Mouse (Mus musculus) CH12.LX (cell line): Measurements from ENCODE around the gene Golga4. TPM values are rescaled to one million over a fixed set of nuclear protein-coding genes. Genes with fewer than 3 reads are reported as not detected.

Experiments used
- DNase-seq: peaks from one replicate; pipeline ENCODE4 v3.0.0-alpha.2; 2013; ENCODE audit errors: extremely low read depth
- H3K27ac ChIP-seq: 2 replicates; pipeline ENCODE4 v1.5.1; 2012; ENCODE audit warnings: low read depth, mild to moderate bottlenecking, control low read depth, moderate library complexity; ENCODE audit not compliant: insufficient read depth
- H3K27me3 ChIP-seq: replicated peaks from 2 replicates; pipeline ENCODE3; 2012; ENCODE audit warnings: inconsistent platforms
- H3K36me3 ChIP-seq, 2 experiments: replicated peaks in 1 of 2; 2 replicates each; pipeline versions ENCODE3 to v1.6.1; 2012; ENCODE audit warnings: inconsistent platforms in 1 of 2, low read length in 1 of 2, mild to moderate bottlenecking in 1 of 2, mixed read lengths in 1 of 2, moderate library complexity in 1 of 2; ENCODE audit not compliant: control insufficient read depth in 1 of 2, insufficient read depth in 1 of 2
- H3K4me1 ChIP-seq, 2 experiments: 2 replicates each; pipeline ENCODE4 v1.6.1; 2012; ENCODE audit warnings: inconsistent platforms in 1 of 2, moderate library complexity in 1 of 2; ENCODE audit not compliant: insufficient read depth in 2 of 2, control insufficient read depth in 1 of 2
- H3K4me2 ChIP-seq: 2 replicates; pipeline ENCODE4 v1.6.1; 2012; ENCODE audit warnings: low read depth, mild to moderate bottlenecking, control low read depth; ENCODE audit not compliant: poor library complexity, insufficient read depth, severe bottlenecking
- H3K4me3 ChIP-seq, 3 experiments: fragments of 150-350 bp in 1 of 3; sonication (generic) in 1 of 3; replicated peaks in 1 of 3; 2 replicates each; pipeline versions ENCODE3 to v1.5.1; 2011 to 2012; ENCODE audit warnings: low read depth in 2 of 3, low read length in 2 of 3, mild to moderate bottlenecking in 2 of 3, moderate library complexity in 2 of 3, control low read depth in 1 of 3, improper control_type of control experiment in 1 of 3, inconsistent platforms in 1 of 3, mixed read lengths in 1 of 3; ENCODE audit not compliant: poor library complexity in 1 of 3
- H3K79me2 ChIP-seq: replicated peaks from 2 replicates; pipeline ENCODE4 v1.6.1; 2012; ENCODE audit warnings: mild to moderate bottlenecking, moderate library complexity; ENCODE audit not compliant: control insufficient read depth, poor library complexity, insufficient read depth, severe bottlenecking; ENCODE audit errors: extremely low read depth
- H3K9ac ChIP-seq: 2 replicates; pipeline ENCODE4 v1.6.1; 2012; ENCODE audit warnings: low read depth, mild to moderate bottlenecking, control low read depth, moderate library complexity; ENCODE audit not compliant: insufficient read depth
- H3K9me3 ChIP-seq: replicated peaks from 2 replicates; pipeline ENCODE3; 2012; ENCODE audit warnings: low read length, inconsistent platforms, mixed read lengths
- CHD1 ChIP-seq: IDR thresholded peaks from 2 replicates; pipeline ENCODE4 v1.6.1; 2012; ENCODE audit warnings: low read depth, low read length, improper control_type of control experiment, inconsistent platforms
- CHD2 ChIP-seq: IDR thresholded peaks from 2 replicates; pipeline ENCODE4 v1.6.1; 2011; ENCODE audit warnings: low read length, improper control_type of control experiment
- CTCF ChIP-seq, 2 experiments: IDR thresholded peaks in 1 of 2; conservative IDR thresholded peaks in 1 of 2; 2 replicates each; pipeline ENCODE4 v1.5.1; 2011 to 2012; ENCODE audit warnings: low read depth in 2 of 2, low read length in 2 of 2, improper control_type of control experiment in 1 of 2, inconsistent platforms in 1 of 2, mild to moderate bottlenecking in 1 of 2, moderate library complexity in 1 of 2
- E2F4 ChIP-seq: IDR thresholded peaks from 2 replicates; pipeline ENCODE4 v1.6.1; 2011; ENCODE audit warnings: low read depth, low read length, improper control_type of control experiment; ENCODE audit not compliant: insufficient replicate concordance
- EP300 ChIP-seq: IDR thresholded peaks from 2 replicates; pipeline ENCODE4 v1.6.1; 2011; ENCODE audit warnings: low read length, improper control_type of control experiment
- ETS1 ChIP-seq: conservative IDR thresholded peaks from 2 replicates; pipeline ENCODE4 v1.6.1; 2012; ENCODE audit warnings: low read depth, mild to moderate bottlenecking, inconsistent platforms, low read length, improper control_type of control experiment, moderate library complexity
- GABPA ChIP-seq: IDR thresholded peaks from 2 replicates; pipeline ENCODE4 v1.6.1; 2012; ENCODE audit warnings: low read depth, low read length, improper control_type of control experiment, inconsistent platforms; ENCODE audit not compliant: insufficient replicate concordance
- JUN ChIP-seq: IDR thresholded peaks from 2 replicates; pipeline ENCODE4 v1.6.1; 2011; ENCODE audit warnings: low read depth, mild to moderate bottlenecking, low read length, improper control_type of control experiment, moderate library complexity; ENCODE audit not compliant: insufficient read depth
- JUND ChIP-seq: conservative IDR thresholded peaks from 2 replicates; pipeline ENCODE4 v1.6.1; 2011; ENCODE audit warnings: low read depth, low read length, improper control_type of control experiment
- MAFK ChIP-seq: IDR thresholded peaks from 2 replicates; pipeline ENCODE4 v1.6.1; 2011; ENCODE audit warnings: low read length, improper control_type of control experiment; ENCODE audit not compliant: insufficient replicate concordance
- MAX ChIP-seq: IDR thresholded peaks from 2 replicates; pipeline ENCODE4 v1.6.1; 2011; ENCODE audit warnings: low read length, improper control_type of control experiment
- MAZ ChIP-seq: IDR thresholded peaks from 2 replicates; pipeline ENCODE4 v1.6.1; 2012; ENCODE audit warnings: low read depth, mild to moderate bottlenecking, inconsistent platforms, low read length, improper control_type of control experiment, moderate library complexity
- MEF2A ChIP-seq: IDR thresholded peaks from 2 replicates; pipeline ENCODE4 v1.6.1; 2014; ENCODE audit warnings: low read depth, mild to moderate bottlenecking, inconsistent platforms, low read length, improper control_type of control experiment, borderline replicate concordance
- MYC ChIP-seq: IDR thresholded peaks from 2 replicates; pipeline ENCODE4 v1.6.1; 2011; ENCODE audit warnings: low read depth, mild to moderate bottlenecking, improper control_type of control experiment, low read length
- NELFE ChIP-seq: IDR thresholded peaks from 2 replicates; pipeline ENCODE4 v1.6.1; 2011; ENCODE audit warnings: low read depth, low read length, improper control_type of control experiment
- POLR2A ChIP-seq: IDR thresholded peaks from 2 replicates; pipeline ENCODE4 v1.6.1; 2011; ENCODE audit warnings: low read depth, mild to moderate bottlenecking, improper control_type of control experiment, low read length
- POLR2AphosphoS2 ChIP-seq: IDR thresholded peaks from 2 replicates; pipeline ENCODE4 v1.6.1; 2011; ENCODE audit warnings: low read depth, low read length, improper control_type of control experiment
- RAD21 ChIP-seq: IDR thresholded peaks from 2 replicates; pipeline ENCODE4 v1.6.1; 2011; ENCODE audit warnings: low read depth, mild to moderate bottlenecking, low read length, improper control_type of control experiment, moderate library complexity
- RCOR1 ChIP-seq: conservative IDR thresholded peaks from 2 replicates; pipeline ENCODE4 v1.6.1; 2012; ENCODE audit warnings: low read depth, mild to moderate bottlenecking, inconsistent platforms, low read length, improper control_type of control experiment
- SIN3A ChIP-seq: IDR thresholded peaks from 2 replicates; pipeline ENCODE4 v1.6.1; 2012; ENCODE audit warnings: low read length, improper control_type of control experiment, inconsistent platforms
- SMC3 ChIP-seq: IDR thresholded peaks from 2 replicates; pipeline ENCODE4 v1.6.1; 2011; ENCODE audit warnings: low read depth, low read length, improper control_type of control experiment
- TBP ChIP-seq: conservative IDR thresholded peaks from 2 replicates; pipeline ENCODE4 v1.6.1; 2011; ENCODE audit warnings: low read depth, low read length, improper control_type of control experiment
- TCF12 ChIP-seq: IDR thresholded peaks from 2 replicates; pipeline ENCODE4 v1.6.1; 2014; ENCODE audit warnings: low read depth, mild to moderate bottlenecking, inconsistent platforms, low read length, improper control_type of control experiment
- UBTF ChIP-seq: IDR thresholded peaks from 2 replicates; pipeline ENCODE4 v1.6.1; 2012; ENCODE audit warnings: low read depth, mild to moderate bottlenecking, inconsistent platforms, low read length, improper control_type of control experiment, moderate library complexity
- USF1 ChIP-seq: IDR thresholded peaks from 2 replicates; pipeline ENCODE4 v1.6.1; 2014; ENCODE audit warnings: low read depth, mild to moderate bottlenecking, inconsistent platforms, low read length, improper control_type of control experiment
- ZC3H11A ChIP-seq: IDR thresholded peaks from 2 replicates; pipeline ENCODE4 v1.6.1; 2012; ENCODE audit warnings: low read depth, mild to moderate bottlenecking, inconsistent platforms, low read length, improper control_type of control experiment
- ZKSCAN1 ChIP-seq: IDR thresholded peaks from 2 replicates; pipeline ENCODE4 v1.6.1; 2012; ENCODE audit warnings: low read depth, inconsistent platforms, low read length, improper control_type of control experiment, borderline replicate concordance
- ZMIZ1 ChIP-seq: IDR thresholded peaks from 2 replicates; pipeline ENCODE4 v1.6.1; 2012; ENCODE audit warnings: low read depth, mild to moderate bottlenecking, inconsistent platforms, low read length, improper control_type of control experiment
- ZNF384 ChIP-seq: IDR thresholded peaks from 2 replicates; pipeline ENCODE4 v1.6.1; 2012; ENCODE audit warnings: low read depth, low read length, improper control_type of control experiment, inconsistent platforms
- dilution Hi-C: fragments of 300-500 bp; cut with MboI; formaldehyde crosslinking; loops from 2 replicates; pipeline ENCODE4 v1.14.3; 2020; ENCODE audit warnings: low sequenced_read_pairs; ENCODE audit not compliant: extremely low pct_unique_long_range_greater_than_20kb, extremely low pct_ligation_motif_present
- in situ Hi-C: fragments of 300-500 bp; cut with MboI; formaldehyde crosslinking; loops from 3 replicates; pipeline ENCODE4 v1.14.3; 2019; ENCODE audit warnings: low sequenced_read_pairs, low pct_ligation_motif_present, low pct_unique_long_range_greater_than_20kb, mixed read lengths
- polyA plus RNA-seq: library from polyadenylated mRNA; unstranded; fragments of >175 nt; gene quantifications from 2 replicates; pipeline ENCODE4 v1.2.1, GENCODE M21; 2012; ENCODE audit warnings: low read depth; ENCODE audit not compliant: insufficient read length
- total RNA-seq, 2 experiments: library from RNA; depleted of rRNA; stranded (reverse); fragments of 300-350 nt in 1 of 2; fragments of >200 nt in 1 of 2; gene quantifications; 2 replicates each; pipeline ENCODE4 v1.2.3; 2012 to 2014

Golga4 gene
- total and polyA plus RNA-seq, 3 experiments: 23.7 to 37.2 (median 33.1) TPM

GRCm38 (mm10) chr9:118608556-118608955 is 102.5 kb downstream of the Golga4 start:
- Histone ChIP-seq H3K9me3 (no peaks in the 10 kb centered on the region), H3K27ac (no peak overlapping the region), H3K9ac (no peak overlapping the region), H3K79me2 (no peaks in the 10 kb centered on the region; the same call in 1 of the 2 replicates), H3K27me3 (peaks cover 15% of the 10 kb centered on the region), H3K4me1 (peaks cover 0 to 10% of the 10 kb centered on the region in 2 experiments; a peak in 2 of 4 replicates), H3K4me2 (no peak overlapping the region), H3K36me3 (no peaks in the 10 kb centered on the region), H3K4me3 (no peak overlapping the region)
- TF ChIP-seq CTCF (conservative IDR thresholded peaks at IDR 0.05 in 1 of 2, IDR thresholded peaks at IDR 0.05 in 1 of 2; ENCODE audit: low read depth in 2 of 2, low read length in 2 of 2): no peak
- TF ChIP-seq MYC: no peak
- no peak for TF ChIP-seq SIN3A
- no peak for TF ChIP-seq JUN
- TF ChIP-seq CHD2: no peak
- TF ChIP-seq ZMIZ1: no peak
- no peak for TF ChIP-seq SMC3
- TF ChIP-seq UBTF: no peak
- no peak for TF ChIP-seq MAX
- TF ChIP-seq ZKSCAN1: no peak
- no peak for TF ChIP-seq JUND
- TF ChIP-seq USF1: no peak
- no peak for TF ChIP-seq CHD1
- TF ChIP-seq MAZ: no peak
- no peak for TF ChIP-seq E2F4
- TF ChIP-seq ZC3H11A: no peak
- no peak for TF ChIP-seq TCF12
- dilution Hi-C loops (no loop called here), in situ Hi-C loops (no loop called here)
- DNase-seq: no peak

GRCm38 (mm10) chr9:118610060-118610459 is 104.0 kb downstream of the Golga4 start:
- Histone ChIP-seq H3K9me3 (no peaks in the 10 kb centered on the region), H3K9ac (no peak overlapping the region), H3K79me2 (no peaks in the 10 kb centered on the region; the same call in 1 of the 2 replicates)
- dilution Hi-C loops: no loop called here
- no peak for DNase-seq
- no peak for TF ChIP-seq NELFE
- no peak for TF ChIP-seq MYC
- no peak for TF ChIP-seq MAX
- TF ChIP-seq POLR2A: no peak
- no peak for TF ChIP-seq ZC3H11A
- no peak for TF ChIP-seq MEF2A
- no peak for TF ChIP-seq TCF12
- TF ChIP-seq POLR2AphosphoS2: no peak
- no peak for TF ChIP-seq USF1
- TF ChIP-seq EP300: no peak
- peak; percentile 10 for TF ChIP-seq RAD21
- no peak for TF ChIP-seq ZNF384
- TF ChIP-seq ETS1: no peak
- peak in 1 of 2 experiments; percentile 41; a peak in 2 of 4 replicates for TF ChIP-seq CTCF (conservative IDR thresholded peaks at IDR 0.05 in 1 of 2, IDR thresholded peaks at IDR 0.05 in 1 of 2; ENCODE audit: low read depth in 2 of 2, low read length in 2 of 2)
- TF ChIP-seq TBP: no peak
- peak; percentile 54 for TF ChIP-seq SMC3
- no peak for TF ChIP-seq MAFK
- TF ChIP-seq JUND: no peak
- TF ChIP-seq GABPA: no peak
- no peak for TF ChIP-seq E2F4
- TF ChIP-seq RCOR1: no peak
- TF ChIP-seq, all 38 proteins: peak for 3
- H3K27ac ChIP-seq: no peak overlapping the region
- H3K4me3 ChIP-seq: no peak overlapping the region
- peaks cover 15% of the 10 kb centered on the region for H3K27me3 ChIP-seq
- H3K4me1 ChIP-seq: peaks cover 0 to 10% of the 10 kb centered on the region in 2 experiments; a peak in 2 of 4 replicates
- no peak overlapping the region for H3K4me2 ChIP-seq
- in situ Hi-C loops: no loop called here
- H3K36me3 ChIP-seq: no peaks in the 10 kb centered on the region
